Mouse (Mus musculus) CD4-positive helper T cell, adult 2 months (primary cell): ENCODE measurements at regions not wholly inside any gene's neighbourhood (a gene's known extent, or its start where the extent isn't known, plus 50 kb on each side); places are given as distances from the start of the nearest gene placed in this dataset.

Experiments
- DNase-seq: peaks from one replicate; pipeline ENCODE4 v3.0.0-alpha.2; 2012; ENCODE audit warnings: low read depth, missing footprints, low spot score

GRCm38 (mm10) chr13:119118382-119118781, 310.0 kb upstream of the Paip1 start:
- no peak for DNase-seq

GRCm38 (mm10) chr13:119140436-119140835, 288.0 kb upstream of the Paip1 start:
- no peak for DNase-seq

DNA sequence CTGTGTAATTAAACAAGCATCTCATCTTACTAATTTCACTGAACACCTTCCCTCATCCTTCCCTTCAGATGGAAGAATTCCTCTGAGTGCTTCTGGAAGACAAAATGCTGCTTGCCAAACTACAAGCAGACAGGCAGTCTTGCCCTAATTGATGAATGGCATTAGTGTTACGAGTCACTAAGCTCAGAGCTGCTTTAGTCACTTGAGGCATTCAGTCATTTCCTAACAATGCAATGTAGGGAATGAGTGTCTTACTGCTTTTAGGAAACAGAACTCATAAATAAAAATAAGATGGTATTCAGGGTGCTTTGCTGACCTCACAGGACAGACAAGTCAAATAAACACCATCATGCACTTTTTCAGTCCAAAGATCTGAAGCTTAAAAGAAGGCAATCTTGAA, 285.1 kb upstream of the Paip1 start:
- no peak for DNase-seq

- no peak for DNase-seq
These were observed 282.7 kb upstream of the Paip1 start for GRCm38 (mm10) chr13:119145713-119146112.

GRCm38 (mm10) chr13:119147701-119148100, 280.7 kb upstream of the Paip1 start:
- DNase-seq: no peak

DNA sequence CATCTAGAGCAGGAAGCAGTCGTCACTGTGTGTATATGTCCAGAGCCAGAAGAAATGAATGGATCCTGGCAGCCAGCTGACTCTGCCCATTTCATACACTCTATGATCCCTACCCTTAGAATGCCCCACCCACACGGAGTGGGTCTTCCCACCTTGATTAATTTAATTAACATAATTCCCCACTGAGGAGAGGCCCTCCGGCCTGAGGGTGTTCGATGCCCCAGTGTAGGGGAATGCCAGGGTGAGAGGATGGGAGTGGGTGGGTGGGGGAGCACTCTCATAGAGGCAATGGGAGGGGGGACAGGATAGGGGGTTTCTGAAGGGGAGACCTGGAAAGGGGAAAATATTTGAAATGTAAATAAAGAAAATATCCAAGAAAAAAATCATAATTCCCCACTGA, 279.3 kb upstream of the Paip1 start:
- DNase-seq: no peak

DNA sequence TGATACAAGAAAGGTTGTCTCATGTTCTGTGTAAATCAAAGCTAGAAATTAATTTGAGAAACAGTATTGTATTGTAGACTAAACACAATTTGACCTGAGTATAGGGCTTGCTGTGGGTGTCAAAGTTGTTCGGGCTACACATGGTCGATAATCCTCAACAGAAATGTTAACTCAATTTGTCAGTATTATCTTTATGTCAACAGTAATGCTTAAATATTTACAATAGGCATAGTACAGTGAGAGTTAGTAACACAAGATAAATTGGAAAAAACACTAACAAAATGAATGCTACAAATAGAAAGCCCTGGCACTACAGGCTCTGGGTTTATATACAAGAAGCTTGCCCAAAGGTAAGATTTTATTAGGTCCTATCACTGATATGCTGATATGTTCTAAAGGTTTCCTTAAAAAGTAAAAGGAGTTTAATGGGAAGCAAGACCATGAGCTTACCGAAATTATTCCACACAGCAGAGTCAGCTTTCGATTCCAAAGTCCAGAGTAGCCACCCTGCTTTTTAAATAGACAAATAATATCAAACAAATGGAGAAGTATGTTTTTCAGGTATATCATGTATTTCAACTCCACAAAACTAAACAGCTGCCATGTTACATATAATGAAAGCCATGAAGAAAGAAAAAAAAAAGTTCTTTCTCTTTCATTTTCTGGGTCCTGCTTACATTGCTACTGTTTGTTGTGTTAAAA, 277.4 kb upstream of the Paip1 start:
- no peak for DNase-seq

GRCm38 (mm10) chr13:119177753-119178152, 250.6 kb upstream of the Paip1 start:
- no peak for DNase-seq

- DNase-seq: no peak
These were observed 250.2 kb upstream of the Paip1 start for GRCm38 (mm10) chr13:119178212-119178611.

- no peak for DNase-seq
These were observed 249.1 kb upstream of the Paip1 start for GRCm38 (mm10) chr13:119179157-119179920.

DNA sequence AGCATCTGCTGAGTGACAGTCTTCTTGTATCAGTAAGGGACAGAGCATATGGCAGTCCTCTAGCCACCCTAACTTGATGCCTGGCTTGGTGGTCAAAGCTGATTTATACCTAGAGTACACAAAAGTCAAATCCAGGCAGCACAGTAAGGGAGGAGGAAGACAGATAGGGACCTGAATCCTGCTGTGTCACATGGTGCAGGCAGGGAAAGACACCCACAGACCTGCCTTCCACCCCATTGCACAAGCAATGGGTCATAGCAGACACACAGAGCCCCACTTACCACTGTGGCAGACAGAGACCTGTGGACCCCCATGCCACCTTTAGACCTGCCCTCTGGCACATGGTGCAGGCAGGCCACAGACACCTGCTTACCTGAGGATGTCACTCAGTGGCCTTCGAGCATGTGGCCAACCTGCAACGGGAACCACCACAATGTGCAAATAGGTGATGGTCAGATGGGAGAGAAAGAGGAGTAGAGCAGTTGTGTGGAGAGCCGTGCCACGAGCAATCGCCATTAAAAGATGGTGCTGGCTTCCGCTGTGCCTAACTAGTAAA, 244.0 kb upstream of the Paip1 start:
- DNase-seq: no peak

GRCm38 (mm10) chr13:119185567-119186143, 242.7 kb upstream of the Paip1 start:
- DNase-seq: no peak

GRCm38 (mm10) chr13:119231556-119231955, 196.8 kb upstream of the Paip1 start:
- no peak for DNase-seq

DNA sequence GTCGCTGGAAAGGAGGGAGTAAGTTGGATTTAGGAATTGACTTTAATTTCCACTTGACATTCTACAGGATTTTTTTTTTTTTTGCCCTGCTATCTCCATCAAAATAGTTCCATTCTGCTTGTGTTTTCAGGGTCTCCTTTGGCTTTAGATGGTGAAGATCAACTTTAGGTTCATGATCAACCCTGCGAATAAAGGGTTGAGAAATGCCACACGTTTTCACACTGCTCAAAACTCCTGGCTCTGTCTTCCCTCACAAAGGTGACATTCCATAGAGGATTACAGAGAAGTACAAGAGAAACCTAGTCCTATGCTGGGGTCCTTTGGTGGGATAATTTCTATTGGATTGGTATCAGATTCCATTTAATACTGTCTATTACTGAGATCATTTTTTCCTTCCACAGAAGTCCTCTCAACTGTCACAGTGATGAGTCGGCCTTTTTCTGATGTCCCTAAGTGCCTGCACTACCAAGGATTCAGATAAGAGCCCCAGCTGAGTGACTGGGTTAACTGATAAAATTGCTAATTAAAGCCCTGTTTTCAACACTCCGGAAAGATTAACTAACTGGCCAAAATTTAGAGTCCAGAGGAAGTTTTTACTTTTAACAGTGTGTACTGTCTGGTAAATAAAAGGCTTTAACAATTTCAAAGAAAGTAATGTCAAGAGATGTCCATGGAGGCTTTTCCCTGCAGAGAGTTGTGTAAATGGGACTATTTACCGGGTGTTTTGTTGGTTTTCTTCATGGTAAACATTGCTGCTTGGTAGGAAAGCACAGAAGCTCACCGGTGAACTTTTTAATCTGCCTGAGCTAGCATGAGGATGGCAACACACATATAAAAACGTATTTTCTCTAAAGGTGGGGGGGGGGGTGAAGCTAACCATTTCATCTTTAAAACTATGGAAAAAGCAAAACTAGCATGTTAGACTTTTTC, 196.0 kb upstream of the Paip1 start:
- no peak for DNase-seq

DNA sequence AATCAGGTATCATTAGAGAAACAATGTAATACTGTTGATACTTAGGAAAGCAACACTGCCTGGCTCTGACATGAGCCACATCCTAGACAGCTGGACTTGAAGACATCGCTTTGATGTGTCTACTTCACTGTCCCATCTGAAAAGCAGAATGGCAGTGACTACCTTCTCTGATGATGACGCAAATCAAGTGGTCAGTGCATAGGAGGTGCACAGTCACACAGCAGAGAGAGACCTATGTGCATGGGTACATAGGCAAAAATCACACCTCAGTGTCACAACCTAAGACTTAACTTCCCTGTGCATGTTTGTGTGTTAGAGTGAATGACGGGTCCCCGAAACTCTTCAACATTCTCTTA, 195.4 kb upstream of the Paip1 start:
- DNase-seq: no peak

GRCm38 (mm10) chr13:119233869-119234268, 194.5 kb upstream of the Paip1 start:
- no peak for DNase-seq

DNA sequence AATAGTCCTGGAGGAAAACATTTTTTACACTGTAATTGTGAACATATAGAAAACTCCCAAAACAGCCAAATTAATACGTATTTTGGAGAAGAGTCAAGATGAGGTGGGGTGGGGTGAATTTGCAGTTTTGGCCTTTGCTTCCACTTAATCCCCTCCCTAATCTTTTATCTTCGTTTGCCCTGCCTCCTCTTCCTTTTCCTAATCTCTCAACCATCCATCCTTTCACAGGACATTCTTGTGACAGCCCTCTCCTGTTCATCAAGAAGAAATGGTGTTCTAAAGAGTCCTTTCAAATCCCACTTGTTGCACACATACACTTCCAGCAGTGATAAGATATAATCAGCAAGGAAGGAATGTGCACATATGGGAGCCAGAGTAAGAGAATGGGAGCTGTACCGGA, 186.0 kb upstream of the Paip1 start:
- no peak for DNase-seq

GRCm38 (mm10) chr13:119247101-119247500, 181.3 kb upstream of the Paip1 start:
- DNase-seq: no peak

DNA sequence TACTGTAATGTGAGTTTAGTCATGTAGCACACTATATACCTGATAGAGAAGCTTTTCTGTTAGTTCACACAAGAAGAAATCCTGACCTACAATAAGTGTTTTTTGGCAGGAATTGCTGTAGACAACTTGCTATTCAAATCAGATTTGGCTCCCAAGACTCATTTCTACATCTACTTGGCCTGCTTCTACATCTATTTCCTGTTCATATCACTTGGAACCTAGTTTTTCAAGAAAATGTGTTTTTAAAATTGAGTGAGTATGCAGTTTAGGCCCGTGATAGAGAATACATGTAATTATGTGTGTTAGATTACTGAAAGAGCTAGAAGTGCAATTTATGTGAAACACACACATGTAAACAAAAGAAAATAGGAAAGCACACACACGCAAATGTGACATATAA, 176.4 kb upstream of the Paip1 start:
- DNase-seq: no peak

GRCm38 (mm10) chr13:119256350-119256749, 172.1 kb upstream of the Paip1 start:
- DNase-seq: no peak

DNA sequence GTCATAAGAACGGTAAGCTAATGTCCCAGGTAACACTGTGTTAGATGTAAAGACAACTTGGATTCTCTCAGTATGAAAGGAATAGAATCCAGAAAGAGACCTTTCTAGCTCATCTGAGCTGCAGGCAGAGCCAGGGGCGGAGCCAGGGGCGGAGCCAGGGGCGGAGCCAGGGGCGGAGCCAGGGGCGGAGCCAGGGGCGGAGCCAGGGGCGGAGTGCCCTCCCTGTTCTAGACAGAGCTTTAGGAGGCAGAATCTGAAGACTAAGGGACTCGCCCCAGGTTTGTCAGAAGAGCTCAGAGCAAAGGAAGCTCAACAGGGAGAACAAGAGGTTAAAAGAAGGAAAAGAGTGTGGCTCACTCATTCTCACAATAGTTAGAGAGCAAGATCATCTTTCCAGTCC, 169.9 kb upstream of the Paip1 start:
- no peak for DNase-seq

- DNase-seq: no peak
These were observed 164.8 kb upstream of the Paip1 start for GRCm38 (mm10) chr13:119263561-119263960.
